Mouse (Mus musculus) kidney, postnatal 25 days (tissue): ENCODE data around the gene Ap3s2.

ENCODE experiments used
- DNase-seq, 2 experiments: peaks; one replicate each; pipeline ENCODE4 v3.0.0; 2021; ENCODE audit warnings: mixed read lengths in 2 of 2

The Ap3s2 gene

GRCm38 (mm10) chr7:79842163-79842562 lies 78.3 kb downstream of the Ap3s2 start:
- DNase-seq = peak; percentile 77 to 90

GRCm38 (mm10) chr7:79837247-79837646 lies 83.2 kb downstream of the Ap3s2 start:
- peak; percentile 66 to 92 for DNase-seq

- DNase-seq = no peak
These were observed 85.3 kb downstream of the Ap3s2 start for GRCm38 (mm10) chr7:79835196-79835595.

DNA sequence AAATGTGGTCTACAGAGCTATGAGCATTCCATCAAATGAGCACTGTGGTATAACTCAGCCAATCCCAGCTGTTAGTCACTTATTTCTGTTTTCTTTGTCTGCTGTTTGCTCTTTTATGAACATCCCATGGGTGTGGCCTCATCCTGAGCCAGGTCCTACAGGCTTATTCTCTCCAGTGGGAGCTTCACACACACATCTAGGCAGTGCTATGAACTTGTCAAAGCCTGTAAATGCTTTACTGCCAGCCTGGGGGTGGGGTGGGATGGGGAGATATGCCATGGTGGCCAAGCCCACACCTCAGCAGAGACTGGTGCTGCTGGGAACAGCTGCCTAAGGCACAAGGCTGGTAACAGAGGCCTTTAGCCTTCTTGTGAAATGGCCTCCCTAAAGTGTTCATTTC lies 87.5 kb downstream of the Ap3s2 start:
- no peak for DNase-seq

GRCm38 (mm10) chr7:79831585-79831984 lies 88.9 kb downstream of the Ap3s2 start:
- peak; percentile 58 to 65 for DNase-seq

DNA sequence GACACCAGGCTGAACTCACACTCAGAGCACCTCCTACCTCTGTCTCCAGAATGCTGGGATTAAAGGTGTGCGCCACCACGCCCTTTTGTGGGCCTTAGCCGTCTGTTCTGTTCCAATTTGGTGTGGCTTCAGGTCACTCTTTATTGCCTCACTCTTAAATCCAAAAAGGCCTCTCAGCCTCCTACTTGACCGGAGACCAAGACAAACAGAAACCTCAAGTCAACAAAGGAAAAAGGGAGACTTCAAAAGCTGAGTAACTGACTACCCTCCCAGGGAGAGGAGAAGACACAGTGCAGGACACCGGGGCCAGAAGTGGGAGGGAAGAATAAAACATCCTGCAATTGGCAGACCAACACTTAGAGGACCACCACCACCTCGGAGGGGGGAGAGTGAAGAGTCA lies 89.3 kb downstream of the Ap3s2 start:
- no peak for DNase-seq

DNA sequence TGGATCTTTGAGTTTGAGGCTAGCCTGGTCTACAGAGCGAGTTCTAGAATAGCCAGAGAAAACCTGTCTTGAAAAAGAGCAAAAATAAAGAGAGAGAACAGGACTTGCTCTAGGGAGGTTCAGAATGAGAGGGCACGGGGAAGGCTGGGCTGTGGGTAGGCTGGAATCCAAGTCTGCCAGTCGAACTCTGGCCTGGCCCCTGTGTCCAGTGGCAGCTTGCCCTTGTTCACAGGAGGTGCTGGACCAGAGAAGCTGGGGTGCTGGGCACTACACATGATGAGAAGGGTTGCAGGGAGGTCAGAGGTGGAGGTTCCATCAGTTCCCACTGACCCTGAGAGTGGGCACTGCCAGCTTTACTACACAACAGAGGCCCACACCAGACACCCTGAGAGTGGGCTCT lies 92.1 kb downstream of the Ap3s2 start:
- peak; percentile 77 to 88 for DNase-seq
